Mouse (Mus musculus): ENCODE measurements around the gene Myo6. TPM values are rescaled to one million over a fixed set of nuclear protein-coding genes. Genes with fewer than 3 reads are reported as not detected.
"Not testable (repeated sequence)": the region's sequence is repeated elsewhere in the genome, so short reads cannot be mapped to it uniquely, and the experiment has no call there.

Gene Myo6
- polyA plus RNA-seq, 1 experiment: 0.11 TPM

DNA sequence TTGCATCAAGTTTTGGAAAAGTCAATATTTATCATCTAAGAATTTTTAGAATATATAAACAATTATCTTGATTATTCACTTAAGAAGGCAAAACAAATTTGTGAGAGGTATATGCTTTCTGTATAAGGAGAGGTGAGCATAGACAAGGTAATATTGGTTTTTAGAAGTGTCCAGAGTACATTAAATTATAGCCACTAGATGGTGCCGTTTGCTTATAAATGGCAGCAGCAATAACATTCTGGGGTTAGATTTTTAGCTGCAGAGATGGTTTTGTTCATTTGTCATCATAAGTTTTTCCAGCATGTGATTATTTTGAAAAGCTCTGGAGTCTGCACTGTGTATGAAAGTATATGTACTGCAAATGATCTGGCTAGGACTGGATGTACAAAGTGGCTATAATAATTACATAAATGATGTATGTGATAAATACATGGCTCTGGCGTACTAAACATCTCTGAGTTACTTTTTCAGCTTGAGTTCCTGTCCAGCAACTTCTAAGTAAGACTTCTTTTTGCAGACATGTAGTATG lies 128.3 kb downstream of the Myo6 start:
- Histone ChIP-seq H3K9me3 (ENCODE audit: control insufficient read depth, low read length) (no peaks in the 10 kb centered on the region), H3K27me3 (ENCODE audit: control insufficient read depth) (no peaks in the 10 kb centered on the region), H3K4me3 (replicated peaks) (no peak overlapping the region), H3K36me3 (ENCODE audit: control insufficient read depth) (no peaks in the 10 kb centered on the region), H3K4me1 (ENCODE audit: control insufficient read depth) (no peaks in the 10 kb centered on the region)
- no peak for TF ChIP-seq TAL1 (IDR thresholded peaks at IDR 0.05; ENCODE audit: low read length)
- TF ChIP-seq GATA1 (IDR thresholded peaks at IDR 0.05; ENCODE audit: low read length): no peak

DNA sequence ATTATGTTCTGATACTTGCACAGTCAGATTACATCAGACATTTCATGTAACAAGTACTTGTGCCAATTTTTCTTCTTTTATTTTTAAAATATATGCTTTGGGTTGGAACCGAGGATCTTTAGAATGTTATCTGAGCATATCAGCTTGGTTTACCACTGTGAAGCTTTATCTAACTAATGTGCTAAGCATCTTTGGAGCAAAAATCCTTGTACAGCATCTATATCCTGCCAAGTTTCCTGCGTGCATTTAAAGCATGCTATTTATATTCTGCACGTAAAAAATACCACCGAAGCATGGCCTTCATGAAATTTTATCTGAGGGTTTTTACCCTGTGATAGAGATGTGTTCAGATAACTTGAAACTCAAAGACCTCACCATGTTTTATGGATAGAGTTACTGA lies 131.3 kb downstream of the Myo6 start:
- Histone ChIP-seq H3K9me3 (ENCODE audit: control insufficient read depth, low read length) (no peaks in the 10 kb centered on the region), H3K4me1 (ENCODE audit: control insufficient read depth) (no peaks in the 10 kb centered on the region), H3K36me3 (ENCODE audit: control insufficient read depth) (no peaks in the 10 kb centered on the region), H3K27me3 (ENCODE audit: control insufficient read depth) (no peaks in the 10 kb centered on the region), H3K4me3 (replicated peaks) (no peak overlapping the region)
- TF ChIP-seq GATA1 (IDR thresholded peaks at IDR 0.05; ENCODE audit: low read length): no peak
- no peak for TF ChIP-seq TAL1 (IDR thresholded peaks at IDR 0.05; ENCODE audit: low read length)

DNA sequence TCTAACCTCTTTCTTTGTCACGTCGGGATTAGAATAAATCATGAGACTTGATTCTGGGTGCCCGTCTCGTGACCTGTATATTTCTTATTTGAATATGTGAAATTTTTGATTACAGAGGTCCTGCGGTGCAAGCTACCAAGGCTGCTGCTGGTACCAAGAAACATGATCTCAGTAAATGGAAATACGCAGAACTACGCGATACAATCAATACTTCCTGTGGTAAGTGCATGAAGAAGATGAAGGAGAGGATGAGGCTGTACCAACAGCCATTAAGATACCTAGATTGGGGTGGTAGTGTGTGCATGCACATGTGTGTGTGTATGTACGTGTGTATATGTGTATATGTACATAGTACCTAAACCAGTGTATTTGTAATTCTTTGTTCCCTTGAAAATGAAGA lies 134.2 kb downstream of the Myo6 start:
- no peak for TF ChIP-seq TAL1 (IDR thresholded peaks at IDR 0.05; ENCODE audit: low read length)
- no peak for TF ChIP-seq GATA1 (IDR thresholded peaks at IDR 0.05; ENCODE audit: low read length)
- H3K4me1 ChIP-seq (ENCODE audit: control insufficient read depth): no peaks in the 10 kb centered on the region
- H3K9me3 ChIP-seq (ENCODE audit: control insufficient read depth, low read length): no peaks in the 10 kb centered on the region
- no peak overlapping the region for H3K4me3 ChIP-seq (replicated peaks)
- H3K36me3 ChIP-seq (ENCODE audit: control insufficient read depth): no peaks in the 10 kb centered on the region
- H3K27me3 ChIP-seq (ENCODE audit: control insufficient read depth): no peaks in the 10 kb centered on the region

DNA sequence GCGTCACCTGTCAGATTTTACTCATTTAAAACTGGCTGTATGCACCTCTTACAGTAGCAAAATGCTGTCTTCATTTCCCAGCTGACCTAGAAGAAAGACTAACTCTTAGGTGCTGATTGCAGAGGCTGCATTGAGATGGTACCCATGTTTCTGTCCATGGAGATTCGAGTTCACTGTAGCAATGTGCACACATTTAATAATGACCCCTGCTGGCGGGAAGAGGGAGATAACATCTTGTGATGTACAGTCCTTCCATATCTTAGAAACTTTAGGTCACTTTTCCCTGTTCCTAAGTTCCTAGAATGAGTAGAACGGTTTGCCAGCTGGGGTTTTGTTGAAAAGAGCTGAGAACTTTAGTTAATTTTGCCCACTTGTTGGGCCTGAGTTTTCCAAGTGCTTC lies 138.7 kb downstream of the Myo6 start:
- TF ChIP-seq GATA1 (IDR thresholded peaks at IDR 0.05; ENCODE audit: low read length) (no peak), TAL1 (IDR thresholded peaks at IDR 0.05; ENCODE audit: low read length) (no peak)
- H3K36me3 ChIP-seq (ENCODE audit: control insufficient read depth): no peaks in the 10 kb centered on the region
- H3K9me3 ChIP-seq (ENCODE audit: control insufficient read depth, low read length): no peaks in the 10 kb centered on the region
- no peaks in the 10 kb centered on the region for H3K4me1 ChIP-seq (ENCODE audit: control insufficient read depth)
- no peak overlapping the region for H3K4me3 ChIP-seq (replicated peaks)
- H3K27me3 ChIP-seq (ENCODE audit: control insufficient read depth): no peaks in the 10 kb centered on the region

DNA sequence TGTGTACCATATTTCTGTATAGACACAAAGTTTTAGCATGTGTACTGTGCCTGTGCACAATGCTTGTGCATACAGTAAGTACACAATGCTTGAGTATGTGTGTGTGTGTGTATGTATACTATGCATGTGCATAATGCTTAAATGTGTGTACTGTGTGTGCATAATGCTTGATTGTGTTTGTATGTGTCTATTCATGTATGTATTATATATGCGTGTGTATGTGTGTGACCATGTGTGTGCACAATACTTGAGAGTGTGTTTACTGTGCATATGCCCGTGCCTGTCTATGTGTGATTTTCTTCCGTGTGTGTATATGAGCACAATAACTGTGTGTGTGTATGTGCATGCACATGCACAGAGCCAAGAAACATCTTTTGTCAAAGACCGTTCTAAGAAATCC lies 141.6 kb downstream of the Myo6 start:
- no peaks in the 10 kb centered on the region for H3K4me1 ChIP-seq (ENCODE audit: control insufficient read depth)
- TF ChIP-seq GATA1 (IDR thresholded peaks at IDR 0.05; ENCODE audit: low read length) (no peak), TAL1 (IDR thresholded peaks at IDR 0.05; ENCODE audit: low read length) (no peak)
- H3K27me3 ChIP-seq (ENCODE audit: control insufficient read depth): no peaks in the 10 kb centered on the region
- H3K4me3 ChIP-seq (replicated peaks): no peak overlapping the region
- H3K9me3 ChIP-seq (ENCODE audit: control insufficient read depth, low read length): no peaks in the 10 kb centered on the region
- H3K36me3 ChIP-seq (ENCODE audit: control insufficient read depth): no peaks in the 10 kb centered on the region

DNA sequence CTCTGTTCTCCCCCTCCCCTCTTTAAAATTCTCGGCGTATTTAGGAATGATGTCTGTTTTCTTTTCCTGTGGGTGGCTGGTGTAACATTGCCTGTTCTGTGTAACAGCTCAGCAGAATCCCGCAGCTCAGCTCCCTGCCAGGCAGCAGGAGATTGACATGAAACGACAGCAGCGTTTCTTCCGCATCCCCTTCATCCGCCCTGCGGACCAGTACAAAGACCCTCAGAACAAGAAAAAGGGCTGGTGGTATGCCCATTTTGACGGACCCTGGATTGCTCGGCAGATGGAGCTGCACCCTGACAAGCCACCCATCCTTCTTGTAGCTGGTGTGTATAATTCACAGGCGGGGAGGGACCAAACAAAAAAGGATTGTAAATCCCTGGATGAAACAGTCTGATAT lies 142.0 kb downstream of the Myo6 start:
- H3K4me3 ChIP-seq (replicated peaks): no peak overlapping the region
- no peaks in the 10 kb centered on the region for H3K9me3 ChIP-seq (ENCODE audit: control insufficient read depth, low read length)
- H3K27me3 ChIP-seq (ENCODE audit: control insufficient read depth): no peaks in the 10 kb centered on the region
- H3K36me3 ChIP-seq (ENCODE audit: control insufficient read depth): no peaks in the 10 kb centered on the region
- H3K4me1 ChIP-seq (ENCODE audit: control insufficient read depth): no peaks in the 10 kb centered on the region
- no peak for TF ChIP-seq GATA1 (IDR thresholded peaks at IDR 0.05; ENCODE audit: low read length)
- no peak for TF ChIP-seq TAL1 (IDR thresholded peaks at IDR 0.05; ENCODE audit: low read length)

DNA sequence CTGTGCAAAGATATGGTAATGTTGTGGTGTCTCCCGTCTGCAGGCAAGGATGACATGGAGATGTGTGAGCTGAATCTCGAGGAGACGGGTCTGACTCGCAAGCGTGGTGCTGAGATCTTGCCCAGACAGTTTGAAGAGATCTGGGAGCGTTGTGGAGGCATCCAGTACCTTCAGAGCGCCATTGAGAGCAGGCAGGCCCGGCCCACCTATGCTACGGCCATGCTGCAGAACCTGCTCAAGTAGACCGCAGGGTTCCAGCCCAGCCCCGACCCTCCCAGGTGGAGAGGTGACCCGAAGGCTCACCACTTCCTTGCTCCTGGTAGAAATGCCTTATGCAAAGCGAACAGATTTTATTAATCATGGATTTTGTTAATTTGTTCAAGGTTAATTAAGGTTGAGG lies 142.8 kb downstream of the Myo6 start:
- Histone ChIP-seq H3K4me3 (replicated peaks) (no peak overlapping the region), H3K4me1 (ENCODE audit: control insufficient read depth) (no peaks in the 10 kb centered on the region), H3K27me3 (ENCODE audit: control insufficient read depth) (no peaks in the 10 kb centered on the region), H3K9me3 (ENCODE audit: control insufficient read depth, low read length) (no peaks in the 10 kb centered on the region), H3K36me3 (ENCODE audit: control insufficient read depth) (no peaks in the 10 kb centered on the region)
- TF ChIP-seq GATA1 (IDR thresholded peaks at IDR 0.05; ENCODE audit: low read length) (no peak), TAL1 (IDR thresholded peaks at IDR 0.05; ENCODE audit: low read length) (no peak)

DNA sequence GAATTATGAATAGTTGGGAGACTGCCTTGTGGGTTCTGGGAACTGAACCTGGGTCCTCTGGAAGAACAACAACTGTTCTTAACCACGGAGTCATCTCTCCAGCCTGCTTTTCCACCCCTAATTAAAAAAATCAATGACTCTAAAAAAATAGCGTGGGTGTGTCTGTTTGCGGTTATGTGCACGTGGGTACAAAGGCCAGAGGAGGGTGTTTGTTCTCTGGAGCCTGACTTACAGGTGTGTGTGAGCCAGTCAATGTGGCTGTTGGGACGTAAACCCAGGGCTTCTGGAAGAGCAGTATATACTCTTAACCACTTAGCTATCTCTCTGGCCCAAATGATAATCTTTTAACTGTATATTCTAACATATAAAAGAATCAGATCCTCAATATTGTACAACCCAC lies 148.8 kb downstream of the Myo6 start:
- no peaks in the 10 kb centered on the region for H3K27me3 ChIP-seq (ENCODE audit: control insufficient read depth)
- no peaks in the 10 kb centered on the region for H3K36me3 ChIP-seq (ENCODE audit: control insufficient read depth)
- no peaks in the 10 kb centered on the region for H3K9me3 ChIP-seq (ENCODE audit: control insufficient read depth, low read length)
- TF ChIP-seq GATA1 (IDR thresholded peaks at IDR 0.05; ENCODE audit: low read length): no peak
- TF ChIP-seq TAL1 (IDR thresholded peaks at IDR 0.05; ENCODE audit: low read length): no peak
- H3K4me3 ChIP-seq (replicated peaks): no peak overlapping the region
- no peaks in the 10 kb centered on the region for H3K4me1 ChIP-seq (ENCODE audit: control insufficient read depth)

DNA sequence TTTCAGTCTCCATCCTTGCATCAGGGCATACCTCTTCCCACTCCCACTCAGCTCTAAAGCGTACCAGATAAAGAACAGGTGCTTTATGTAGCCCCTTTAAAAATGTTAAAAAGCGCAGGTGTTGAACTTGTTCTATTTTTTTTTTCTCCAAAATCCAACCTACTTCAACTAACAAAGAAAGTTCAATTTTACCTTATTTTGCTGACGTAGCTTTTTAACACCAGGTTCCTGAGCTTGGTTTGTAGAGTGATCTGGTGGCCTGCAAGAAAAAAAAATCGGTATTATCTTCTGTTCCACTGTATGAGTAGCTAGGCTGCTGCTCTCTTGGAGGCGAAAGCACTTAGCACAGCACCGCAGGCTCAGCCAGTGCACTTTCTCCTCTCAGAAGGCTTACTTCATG lies 151.1 kb downstream of the Myo6 start:
- Histone ChIP-seq H3K27me3 (ENCODE audit: control insufficient read depth) (no peaks in the 10 kb centered on the region), H3K36me3 (ENCODE audit: control insufficient read depth) (no peaks in the 10 kb centered on the region), H3K9me3 (ENCODE audit: control insufficient read depth, low read length) (no peaks in the 10 kb centered on the region), H3K4me1 (ENCODE audit: control insufficient read depth) (no peaks in the 10 kb centered on the region), H3K4me3 (replicated peaks) (no peak overlapping the region)
- TF ChIP-seq TAL1 (IDR thresholded peaks at IDR 0.05; ENCODE audit: low read length) (no peak), GATA1 (IDR thresholded peaks at IDR 0.05; ENCODE audit: low read length) (no peak)

DNA sequence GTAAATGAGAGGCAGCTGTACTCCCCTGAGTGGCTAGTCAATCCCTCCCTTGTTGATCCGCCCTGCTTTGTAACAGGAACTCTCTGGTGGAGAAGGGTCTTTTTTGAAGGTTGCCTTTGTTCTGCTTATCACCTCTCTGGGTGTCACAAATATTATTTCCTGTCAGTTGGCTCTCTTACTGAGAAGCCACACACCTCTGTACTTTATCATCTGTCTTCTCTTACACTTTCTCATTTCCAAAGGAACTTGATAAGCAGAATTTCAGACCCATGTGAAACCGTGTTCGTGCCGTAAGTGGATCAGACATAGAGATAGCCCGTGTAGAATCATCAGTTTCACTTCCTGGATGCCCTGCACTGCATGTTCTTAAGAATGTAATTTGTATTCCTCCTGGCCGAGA lies 153.2 kb downstream of the Myo6 start:
- Histone ChIP-seq H3K4me3 (replicated peaks) (no peak overlapping the region), H3K9me3 (ENCODE audit: control insufficient read depth, low read length) (no peaks in the 10 kb centered on the region), H3K4me1 (ENCODE audit: control insufficient read depth) (no peaks in the 10 kb centered on the region), H3K27me3 (ENCODE audit: control insufficient read depth) (no peaks in the 10 kb centered on the region), H3K36me3 (ENCODE audit: control insufficient read depth) (no peaks in the 10 kb centered on the region)
- no peak for TF ChIP-seq GATA1 (IDR thresholded peaks at IDR 0.05; ENCODE audit: low read length)
- no peak for TF ChIP-seq TAL1 (IDR thresholded peaks at IDR 0.05; ENCODE audit: low read length)

DNA sequence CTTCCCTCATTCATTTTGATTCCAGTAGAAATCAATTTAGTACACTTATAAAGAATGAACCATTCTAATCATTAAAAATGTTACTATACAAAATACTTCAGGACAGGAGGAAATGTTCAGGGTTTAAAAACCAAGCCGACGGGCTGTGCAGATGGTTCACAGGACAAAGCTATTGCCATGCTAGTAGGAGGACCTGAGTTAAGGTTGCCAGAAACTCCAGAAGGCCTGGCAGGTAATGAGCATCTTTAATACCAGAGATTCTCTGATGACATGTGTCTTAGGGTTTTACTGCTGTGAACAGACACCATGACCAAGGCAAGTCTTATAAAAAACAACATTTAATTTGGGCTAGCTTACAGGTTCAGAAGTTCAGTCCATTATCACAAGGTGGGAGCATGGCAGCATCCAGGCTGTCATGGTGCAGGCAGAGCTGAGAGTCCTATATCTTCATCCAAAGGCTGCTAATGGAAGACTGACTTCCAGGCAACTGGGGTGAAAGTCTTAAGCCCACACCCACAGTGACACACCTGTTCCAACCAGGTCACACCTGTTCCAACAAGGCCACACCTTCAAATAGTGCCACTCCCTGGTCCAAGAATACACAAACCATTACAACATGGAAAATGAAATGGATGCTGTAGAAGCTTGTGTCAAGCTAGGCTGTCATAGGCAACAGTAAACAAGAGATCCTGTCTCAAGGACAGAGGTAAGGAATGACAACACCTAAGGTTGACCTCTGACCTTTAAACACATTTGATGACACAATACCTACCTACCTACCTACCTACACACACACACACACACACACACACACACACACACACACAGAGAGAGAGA lies 156.4 kb downstream of the Myo6 start:
- not testable (repeated sequence) for H3K36me3 ChIP-seq (ENCODE audit: control insufficient read depth); H3K9me3 ChIP-seq (ENCODE audit: control insufficient read depth, low read length); H3K4me3 ChIP-seq (replicated peaks); H3K27me3 ChIP-seq (ENCODE audit: control insufficient read depth); H3K4me1 ChIP-seq (ENCODE audit: control insufficient read depth)

Data from erythroblast, embryonic 14.5 days (primary cell).